Mouse (Mus musculus) adrenal gland, postnatal 36 days (tissue): ENCODE measurements around the gene Gm20388. TPM values are rescaled to one million over a fixed set of nuclear protein-coding genes. Genes with fewer than 3 reads are reported as not detected.
A peak's percentile ranks its signal among the peaks of the same experiment; 100 is the strongest.

Experiments used
- DNase-seq, 2 experiments: peaks; one replicate each; pipeline ENCODE4 v3.0.0; 2021; ENCODE audit warnings: mixed read lengths in 1 of 2
- total RNA-seq, 2 experiments: library from RNA; stranded (reverse); gene quantifications; 2 replicates each; pipeline ENCODE4 v1.2.3; 2021

Gm20388 gene
- total RNA-seq, 2 experiments from 2014 or later: 2.4 to 7.4 TPM

DNA sequence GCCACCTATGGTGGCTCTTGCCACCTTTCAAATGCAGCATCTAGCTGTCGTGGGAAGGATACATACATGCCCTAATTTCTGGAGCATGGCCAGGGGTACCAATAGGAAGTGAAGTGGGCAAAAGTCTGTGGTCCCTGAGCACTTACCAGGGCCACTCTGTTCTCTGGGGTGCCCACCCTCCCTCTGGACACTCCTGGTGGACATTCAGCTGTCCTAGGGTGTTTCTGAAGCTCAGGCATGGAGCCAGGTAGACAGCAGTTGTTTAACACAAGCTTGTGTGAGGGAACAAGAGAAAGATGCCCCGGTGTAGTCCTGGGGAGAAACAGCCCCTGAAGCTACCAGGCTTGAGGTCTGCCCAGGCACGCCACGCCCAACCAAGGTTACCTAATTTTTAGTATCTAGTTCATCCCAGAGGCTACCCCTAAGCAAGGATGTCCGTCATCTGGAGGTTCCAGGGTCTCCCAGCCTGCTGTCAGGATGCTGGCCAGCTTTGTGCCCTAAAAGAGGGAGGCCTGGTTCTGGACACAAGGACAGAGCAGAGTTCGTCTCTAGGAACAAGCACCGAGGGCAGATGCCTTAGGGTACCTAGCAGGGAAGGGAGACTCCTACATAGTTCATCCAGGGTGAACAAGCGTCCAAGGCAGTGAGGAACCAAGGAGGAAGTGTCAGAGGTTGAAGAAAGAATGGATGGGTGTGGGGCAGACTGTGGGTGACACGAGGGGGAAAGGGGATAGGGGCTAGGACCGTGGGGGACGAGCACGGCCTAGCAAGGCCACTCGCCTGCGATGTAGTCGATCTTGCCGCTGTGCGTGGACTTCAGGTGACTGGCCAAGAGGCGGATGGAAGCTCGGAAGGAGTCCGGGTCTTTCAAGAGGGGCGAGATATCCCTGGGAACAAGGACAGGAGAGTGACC lies 2665.3 kb downstream of the Gm20388 start:
- DNase-seq: no peak

DNA sequence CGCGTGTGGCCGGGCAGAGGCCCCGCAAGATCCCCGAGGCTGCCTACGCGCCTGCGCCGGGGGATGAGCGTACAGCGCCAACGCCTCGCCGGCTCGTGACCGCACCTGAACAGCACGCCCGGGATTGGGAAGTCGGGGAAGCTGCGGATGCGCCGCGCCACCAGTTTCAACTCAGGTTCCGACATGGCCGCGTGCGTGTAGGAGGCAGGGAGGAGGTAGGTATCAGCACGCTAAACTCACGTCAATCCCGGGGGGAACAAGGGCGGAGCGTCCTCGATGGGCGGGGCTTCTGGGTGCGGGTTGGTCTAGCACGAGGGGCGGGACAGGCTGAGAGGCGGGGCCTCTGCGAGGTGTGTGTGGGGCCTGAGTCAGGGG lies 2666.0 kb downstream of the Gm20388 start, which contains the start of gene Aprt:
Gene Aprt (minus strand): TSS at position 262 of the 375 bp plus-strand sequence.
- peak; percentile 96 to 98 for DNase-seq

DNA sequence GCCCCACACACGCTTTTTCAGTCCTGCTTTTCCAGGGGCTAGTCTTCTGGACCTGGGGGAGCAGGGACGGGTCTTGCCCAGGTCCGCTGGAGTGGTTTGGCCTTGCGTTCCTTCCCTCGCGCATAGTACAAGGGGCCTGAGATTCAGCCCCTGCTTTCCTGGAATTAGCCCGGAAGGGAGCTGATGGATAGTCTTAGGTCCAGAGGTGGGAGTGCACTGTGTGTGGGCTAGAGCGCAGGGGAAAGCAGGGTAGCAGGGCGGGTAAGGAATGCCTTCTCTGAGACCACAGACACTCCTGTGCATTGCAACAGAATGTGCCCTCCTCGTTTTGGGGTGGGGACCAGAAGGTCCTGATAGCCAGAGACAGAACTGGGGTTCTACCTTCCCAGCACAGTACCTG lies 2666.5 kb downstream of the Gm20388 start:
- no peak for DNase-seq

DNA sequence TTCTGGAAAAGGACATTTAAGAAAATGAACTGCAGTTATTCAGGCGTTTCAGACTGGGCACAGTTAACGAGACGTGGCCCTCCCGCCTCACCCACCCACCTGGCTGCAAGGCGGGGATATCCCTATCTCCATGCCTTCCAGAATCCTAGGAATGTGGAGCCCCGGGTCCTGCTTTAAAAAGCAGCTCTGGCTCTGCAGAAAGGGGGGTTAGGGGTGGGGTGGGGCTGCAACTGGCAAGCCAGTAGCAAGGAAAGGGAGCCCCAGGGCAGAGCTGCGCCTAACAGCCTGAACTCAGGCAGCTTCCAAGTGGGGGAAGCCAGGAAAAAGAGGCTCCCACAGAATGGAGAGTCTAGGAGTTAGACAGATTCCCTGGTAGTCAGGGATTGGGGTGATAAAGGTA lies 2668.6 kb downstream of the Gm20388 start:
- no peak for DNase-seq

DNA sequence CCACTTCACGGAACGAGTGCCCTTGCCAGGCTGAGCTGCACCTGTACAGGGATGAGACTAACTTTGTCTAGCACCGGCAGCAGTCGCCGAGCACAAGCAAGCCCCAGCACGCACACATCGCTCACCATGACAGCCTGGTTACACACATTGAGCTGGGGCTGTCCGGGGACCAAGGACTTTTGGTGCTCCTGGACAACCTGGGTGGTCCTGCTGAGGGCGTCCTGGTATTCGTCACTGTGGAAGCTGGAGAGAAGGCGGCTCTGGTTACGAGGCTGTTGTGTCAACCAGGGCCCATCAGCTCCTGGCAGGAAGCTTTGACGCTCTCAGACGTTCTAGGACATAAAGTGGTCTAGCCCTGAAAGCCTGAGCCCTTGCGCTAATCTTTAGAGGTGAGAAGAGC lies 2670.3 kb downstream of the Gm20388 start:
- no peak for DNase-seq

DNA sequence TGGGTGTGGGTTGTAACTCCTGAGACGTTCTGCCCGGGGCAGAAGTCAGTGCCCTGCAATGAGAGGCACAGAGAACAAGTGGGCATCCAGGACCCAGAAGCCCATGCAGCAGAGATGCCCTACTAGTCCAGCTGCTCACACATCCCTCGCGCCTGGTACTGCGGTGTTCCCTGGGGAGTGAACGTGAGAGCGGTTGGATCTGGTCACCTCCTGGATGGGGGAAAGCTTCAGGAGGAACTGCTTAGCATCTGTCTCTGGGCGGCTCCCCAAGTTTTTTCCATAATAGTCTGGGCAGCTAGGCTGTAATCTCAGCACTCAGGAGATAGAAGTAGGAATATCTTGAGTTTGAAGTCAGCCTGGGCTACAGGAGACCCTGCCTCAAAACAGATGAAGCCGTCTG lies 2674.3 kb downstream of the Gm20388 start:
- no peak for DNase-seq

DNA sequence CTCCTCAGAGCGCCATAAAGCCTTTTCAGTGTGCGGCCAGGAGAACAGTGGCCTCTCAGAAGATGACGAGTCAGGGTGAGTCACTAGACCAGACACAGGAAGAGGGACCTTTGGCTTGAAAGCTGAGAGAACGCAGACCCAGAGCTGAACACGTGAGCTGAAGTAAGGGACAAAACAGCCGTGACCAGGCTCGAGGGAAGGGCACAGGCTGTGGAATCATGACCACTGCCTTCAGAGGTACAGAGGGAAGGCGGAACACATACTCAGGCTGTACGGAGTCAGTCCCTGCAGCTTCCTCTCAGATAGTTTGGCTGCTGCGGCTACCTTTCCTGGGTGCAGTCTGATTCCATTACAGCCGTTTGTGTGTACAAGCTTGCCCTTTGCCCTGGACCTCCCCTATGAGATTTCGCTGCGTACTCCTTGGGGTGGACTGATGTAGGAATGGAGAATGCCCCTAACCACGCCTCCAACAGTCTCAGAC lies 2674.8 kb downstream of the Gm20388 start:
- DNase-seq: peak; percentile 43 to 52

DNA sequence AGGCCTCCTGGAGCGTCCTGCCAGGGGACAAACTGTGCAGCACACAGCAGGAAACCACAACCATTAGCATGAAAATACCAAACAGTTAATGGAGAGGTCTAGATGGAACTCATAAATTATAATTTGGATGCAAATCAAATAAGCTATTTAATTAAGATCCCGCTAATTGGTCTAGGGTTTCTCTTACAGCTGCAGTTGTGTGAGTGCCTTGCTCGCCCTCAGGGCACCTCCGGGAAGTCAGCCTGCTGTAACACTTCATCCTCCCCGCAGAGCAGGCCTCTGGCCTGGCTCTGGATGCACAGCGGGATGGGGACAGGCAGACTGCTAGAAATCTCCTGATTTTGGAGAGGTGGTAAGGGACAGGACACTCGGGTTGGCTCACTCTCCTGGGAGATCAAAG lies 2675.5 kb downstream of the Gm20388 start:
- DNase-seq: no peak

DNA sequence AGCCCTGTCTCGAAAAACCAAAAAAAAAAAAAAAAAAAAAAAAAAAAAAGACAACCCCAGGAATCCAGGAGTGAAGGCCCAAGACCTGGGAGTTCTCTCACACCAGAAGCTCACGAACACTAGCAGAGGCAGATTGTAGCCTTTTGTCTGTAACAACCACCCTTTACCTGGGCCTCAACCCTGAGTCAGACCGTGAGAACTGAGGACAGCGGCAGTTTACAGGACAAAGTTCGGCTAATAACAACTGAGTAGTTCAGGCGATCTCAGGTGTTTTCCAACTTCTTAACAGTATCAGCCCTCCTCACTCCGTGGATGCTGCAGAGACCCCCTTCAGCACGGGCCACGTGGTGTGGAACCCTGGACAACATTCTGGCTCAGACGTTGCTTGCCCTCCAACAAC lies 2676.1 kb downstream of the Gm20388 start:
- no peak for DNase-seq

DNA sequence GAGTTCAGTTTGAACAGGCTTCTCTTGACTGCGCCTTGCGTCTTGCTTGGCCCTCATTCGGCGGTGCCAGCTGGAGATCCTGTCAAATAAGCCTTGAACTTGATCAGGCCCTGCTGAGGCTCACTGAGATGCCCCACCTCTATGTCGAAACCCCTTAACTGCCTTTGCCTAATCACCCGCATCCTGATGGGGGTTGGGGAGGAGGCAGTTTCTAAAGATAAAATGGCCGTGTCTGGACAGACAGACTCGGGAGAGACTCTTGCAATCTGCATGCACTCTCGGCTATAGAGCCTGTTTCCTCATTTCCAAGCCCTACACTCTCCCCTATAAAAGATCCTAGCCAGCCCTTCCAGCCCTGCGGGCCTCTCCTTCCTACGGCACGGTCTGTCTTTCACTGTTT lies 2682.6 kb downstream of the Gm20388 start:
- DNase-seq: no peak

DNA sequence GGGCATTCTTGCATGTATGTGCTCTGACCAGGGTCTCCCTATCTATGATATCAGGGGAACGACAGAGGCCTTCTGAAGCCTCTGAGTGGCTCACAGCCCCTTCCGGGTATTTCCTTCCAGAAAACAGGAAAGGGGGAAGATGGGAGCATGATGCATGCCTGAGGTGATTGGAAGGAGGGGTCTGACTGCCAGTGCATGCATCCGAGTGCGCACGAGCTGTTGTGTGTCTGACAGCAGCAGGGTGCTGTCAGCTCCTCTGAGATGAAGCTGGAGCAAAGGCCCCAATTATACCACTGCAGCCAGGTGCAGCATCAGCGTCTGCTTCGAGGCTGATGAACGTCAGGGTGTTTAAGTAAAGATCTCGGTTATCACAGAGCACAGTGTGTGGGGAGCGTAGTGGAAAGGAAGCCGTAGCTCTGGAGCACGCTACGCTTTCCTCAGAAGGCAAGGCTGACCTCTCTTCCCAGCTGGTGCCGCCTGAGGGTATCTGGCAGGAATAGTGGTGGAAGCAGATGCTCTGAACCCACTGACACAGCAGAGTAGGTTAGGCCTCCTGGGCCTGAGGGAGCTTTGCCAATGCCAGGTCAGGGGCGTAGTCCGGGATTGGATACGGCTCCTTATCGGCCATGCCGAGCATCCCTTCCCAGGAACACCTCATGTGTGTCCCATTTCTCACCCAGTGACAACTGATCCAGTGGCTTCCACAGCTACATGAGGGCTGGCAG lies 2683.3 kb downstream of the Gm20388 start:
- no peak for DNase-seq

DNA sequence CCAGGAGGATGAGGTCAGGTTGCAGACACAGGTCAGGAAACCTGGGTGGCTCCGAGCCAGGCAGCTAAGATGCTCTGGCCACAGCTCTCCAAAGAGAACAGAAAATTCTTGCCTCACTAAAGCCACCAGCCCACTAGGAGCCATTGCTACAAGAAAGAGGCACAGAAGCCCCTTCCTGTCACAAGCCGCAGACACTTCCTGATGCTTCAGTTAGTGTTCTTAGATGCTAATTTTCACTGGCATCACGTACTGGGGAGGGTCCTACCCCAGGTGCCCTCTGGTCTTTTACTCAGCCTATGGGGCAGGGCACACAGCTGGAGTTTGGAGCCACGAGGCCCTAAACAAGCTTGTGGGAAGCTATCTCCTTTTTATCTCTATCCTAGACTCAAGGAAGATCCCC lies 2685.4 kb downstream of the Gm20388 start:
- no peak for DNase-seq

DNA sequence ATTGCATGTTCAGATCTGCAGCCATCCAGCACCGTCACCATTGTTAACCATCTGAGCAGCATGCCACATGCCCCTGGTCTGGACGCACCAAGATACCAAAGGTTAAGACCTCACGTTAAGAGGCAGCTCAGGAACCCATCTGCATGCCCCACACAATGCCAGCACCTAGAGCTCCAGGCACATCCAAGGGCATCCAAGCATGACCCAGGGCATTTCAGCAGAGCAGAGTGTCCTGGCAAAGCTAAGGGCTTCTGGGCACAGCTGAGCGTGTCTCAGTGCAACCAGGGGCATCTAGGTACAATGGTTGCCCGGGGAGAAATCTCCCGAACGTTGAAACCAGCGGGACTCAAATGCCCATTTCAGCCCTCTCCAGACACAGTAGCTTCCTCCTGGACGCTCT lies 2690.0 kb downstream of the Gm20388 start:
- DNase-seq: no peak

DNA sequence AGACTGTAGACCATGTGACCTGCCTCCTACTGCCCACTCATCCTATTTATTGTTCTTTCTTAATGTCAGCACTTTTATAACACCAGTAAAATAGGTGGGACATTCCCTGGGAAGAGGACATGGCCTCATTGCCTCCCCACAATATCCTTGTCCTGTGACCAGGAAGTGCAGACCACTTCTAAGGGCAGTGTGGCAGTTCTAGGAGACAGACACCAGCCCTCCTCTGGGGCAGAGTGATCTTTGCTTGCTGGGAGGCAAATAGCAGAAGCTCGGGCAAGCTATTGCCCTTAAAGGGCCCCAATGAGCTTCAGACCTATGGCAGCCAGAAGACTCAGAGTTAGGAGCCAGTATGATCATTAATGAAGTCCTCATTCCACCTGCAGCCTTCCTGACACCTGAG lies 2694.0 kb downstream of the Gm20388 start:
- DNase-seq: no peak

DNA sequence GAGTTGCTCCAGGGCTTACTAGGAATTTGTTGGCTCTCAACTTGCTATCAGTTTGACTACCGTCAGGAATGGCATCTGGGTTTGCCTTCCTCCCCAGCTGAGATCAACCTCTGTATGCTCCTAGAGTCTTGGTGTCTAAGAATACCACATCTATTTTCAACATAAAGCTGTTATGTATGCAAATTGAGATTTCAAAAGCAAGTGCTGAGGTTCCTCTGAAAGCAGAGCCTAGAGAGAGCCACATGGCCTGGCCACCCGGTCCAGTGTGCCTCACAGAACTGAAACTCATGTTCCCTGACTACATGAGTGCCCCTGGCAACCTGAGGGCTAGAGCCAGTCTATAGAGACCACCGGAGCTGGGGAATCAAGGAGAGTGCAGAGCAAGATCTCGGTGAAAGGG lies 2694.7 kb downstream of the Gm20388 start:
- no peak for DNase-seq

DNA sequence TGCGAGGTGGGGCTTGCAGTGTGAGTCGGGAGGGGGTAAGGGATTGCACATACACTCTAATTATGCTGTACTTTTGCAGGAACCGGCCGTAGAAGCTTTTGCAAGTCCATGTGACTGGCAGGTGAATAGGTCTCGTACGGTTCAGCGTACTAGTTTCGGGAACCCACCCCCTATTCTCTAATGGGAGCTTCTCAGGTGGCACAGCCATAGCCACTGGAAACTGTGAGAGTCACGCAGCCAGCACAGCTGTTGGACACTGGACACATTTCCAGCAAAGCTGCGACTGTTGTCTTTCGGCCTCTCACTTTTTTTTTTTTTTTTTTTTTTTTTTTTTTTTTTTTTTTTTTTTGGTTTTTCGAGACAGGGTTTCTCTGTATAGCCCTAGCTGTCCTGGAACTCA lies 2696.2 kb downstream of the Gm20388 start:
- DNase-seq: no peak

DNA sequence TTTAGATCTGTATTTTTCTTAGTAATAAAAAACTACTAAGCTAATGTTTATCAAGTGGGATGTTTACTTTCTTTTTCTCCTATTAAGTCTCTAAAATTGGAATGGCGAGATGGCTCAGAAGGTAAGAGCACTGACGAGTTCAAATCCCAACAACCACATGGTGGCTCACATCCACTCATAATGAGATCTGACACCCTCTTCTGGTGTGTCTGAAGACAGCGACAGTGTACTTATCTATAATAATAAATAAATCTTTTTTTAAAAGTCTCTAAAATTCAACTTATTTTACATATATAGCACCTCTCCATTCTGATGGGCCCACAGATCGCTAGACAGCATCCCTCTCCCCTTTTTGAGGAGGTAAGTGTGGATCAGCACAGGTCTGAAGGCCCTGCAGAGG lies 2699.6 kb downstream of the Gm20388 start:
- no peak for DNase-seq

DNA sequence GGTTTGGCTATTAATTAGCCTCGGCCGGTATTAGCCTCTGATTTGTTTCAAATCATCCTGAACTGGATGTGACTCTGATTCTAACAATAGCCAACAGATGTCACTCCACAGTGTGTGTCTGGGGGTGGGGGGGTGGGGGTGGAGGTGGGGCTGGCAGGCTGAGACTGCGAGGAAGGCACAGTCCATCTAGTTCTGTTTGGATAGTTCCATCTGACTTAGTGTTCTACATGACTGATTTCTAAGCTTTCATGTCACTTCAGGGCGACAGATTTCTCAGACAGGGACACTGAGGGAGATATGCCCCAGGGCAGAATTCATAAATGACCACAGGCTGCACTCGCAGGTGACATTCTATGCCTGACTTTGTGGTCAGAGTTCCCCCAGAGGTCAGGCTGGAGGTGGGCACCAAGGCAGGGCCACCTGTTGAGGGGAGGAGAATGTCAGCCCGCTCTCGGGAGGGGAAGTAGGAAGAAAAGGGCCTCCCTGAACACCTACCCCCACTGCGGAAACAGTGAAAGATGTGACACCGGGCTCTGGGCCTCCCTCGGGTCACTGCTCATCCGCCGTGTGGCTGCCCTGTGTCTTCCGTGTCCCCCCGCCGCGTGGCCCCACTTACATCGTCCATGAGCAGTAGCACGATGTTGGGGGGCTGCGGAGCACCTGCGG lies 2700.1 kb downstream of the Gm20388 start:
- no peak for DNase-seq

DNA sequence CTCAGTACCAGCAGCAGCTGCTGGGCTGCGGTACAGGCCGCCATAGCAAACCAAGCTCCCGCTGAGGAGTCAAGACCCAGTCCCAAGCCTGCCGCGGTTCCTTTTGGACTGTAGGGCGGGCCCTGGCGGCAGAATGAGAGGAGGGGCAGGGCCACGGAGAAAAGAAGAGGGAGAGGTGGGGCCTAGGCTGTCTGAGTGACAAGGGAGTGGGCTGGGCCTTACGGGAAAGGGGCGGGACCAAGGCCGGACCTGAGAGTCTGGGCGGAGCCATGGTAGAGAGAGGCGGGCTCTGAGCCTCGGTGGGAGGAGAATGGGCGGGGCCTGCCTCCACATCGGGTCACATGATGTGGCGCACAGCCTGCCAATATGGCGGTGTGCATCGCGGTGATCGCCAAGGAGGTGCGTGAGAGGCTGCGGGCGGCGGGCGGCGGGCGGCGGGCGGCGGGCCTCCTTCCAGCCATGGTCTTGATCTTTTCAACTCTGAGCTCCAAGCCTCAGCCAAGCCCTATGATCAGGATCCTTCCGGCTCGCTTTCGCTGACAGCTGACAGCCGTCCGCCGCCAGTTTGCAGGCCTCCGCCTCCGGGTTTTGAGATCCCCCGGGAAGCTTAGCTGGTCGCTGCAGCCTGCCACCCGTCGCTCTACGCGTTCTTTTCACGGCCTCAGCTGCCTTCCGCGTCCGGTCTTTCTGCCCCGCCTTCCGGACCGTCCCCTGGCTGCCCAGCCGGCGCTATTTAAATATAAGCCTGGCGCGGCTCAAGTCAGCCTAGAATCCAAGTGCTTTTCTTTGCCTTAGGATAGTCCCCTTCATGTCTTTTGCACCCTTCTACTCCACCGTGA lies 2700.9 kb downstream of the Gm20388 start, which contains the start of the genes Galns and Trappc2l:
Gene Galns (minus strand): TSS at position 169 of the 839 bp plus-strand sequence.
Gene Trappc2l (plus strand): TSS at position 346 of the 839 bp plus-strand sequence.
- peak; percentile 96 for DNase-seq

DNA sequence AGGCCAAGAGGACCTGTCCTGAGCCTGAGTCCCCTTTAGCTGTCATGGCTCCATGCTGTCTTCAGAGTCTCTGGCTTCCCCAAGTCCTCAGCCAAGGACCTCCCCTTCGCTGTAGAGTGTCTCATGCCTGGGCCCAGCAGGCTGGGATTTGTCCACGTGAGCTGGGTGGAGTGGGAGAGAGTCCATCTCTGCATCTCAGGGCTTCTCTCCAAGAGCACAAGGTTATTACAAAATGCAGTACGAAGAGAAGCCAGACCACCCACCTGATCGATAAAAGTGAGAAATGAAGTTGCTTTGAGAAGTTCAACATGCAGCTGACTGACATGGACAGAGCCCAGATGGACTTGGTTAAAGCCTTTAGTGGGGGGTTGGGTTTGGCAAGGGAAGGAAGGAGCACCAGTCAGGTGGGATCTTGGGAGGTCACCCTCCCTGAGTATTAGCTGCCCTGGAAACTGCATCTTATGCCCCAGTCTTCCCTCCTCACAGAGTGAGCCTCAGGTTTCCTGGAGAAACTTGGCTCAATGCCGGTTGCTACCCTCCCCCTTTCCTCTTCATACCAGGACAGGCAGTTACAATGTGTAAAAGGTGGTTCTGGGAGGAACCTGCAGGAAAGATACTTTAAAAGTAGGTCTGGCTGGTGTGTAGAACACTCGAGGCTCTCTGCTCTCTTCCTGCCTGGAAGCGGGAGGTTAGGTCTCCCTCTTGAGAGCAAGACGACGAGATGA lies 2705.7 kb downstream of the Gm20388 start:
- DNase-seq: no peak
